Mouse (Mus musculus) limb, embryonic 14.5 days (tissue): ENCODE data around the gene Limk1. TPM values are rescaled to one million over a fixed set of nuclear protein-coding genes. Genes with fewer than 3 reads are reported as not detected.

Experiments used
- ATAC-seq: fragments of 200-750 bp; cut with Nextera tagmentation; 2 replicates; pipeline ENCODE4 v1.8.0; 2017; ENCODE audit warnings: low read depth, moderate number of reproducible peaks, moderate TSS enrichment; ENCODE audit not compliant: low FRiP score
- DNase-seq: peaks from one replicate; pipeline ENCODE4 v3.0.0-alpha.2; 2015; ENCODE audit warnings: low spot score
- H3K27ac ChIP-seq: fragments of 300-500 bp; sonication (generic); replicated peaks from 2 replicates; pipeline ENCODE4 v1.5.1; 2014; ENCODE audit warnings: low read depth, mild to moderate bottlenecking, low read length, moderate library complexity, mixed read lengths
- H3K27me3 ChIP-seq: fragments of 300-500 bp; sonication (generic); 2 replicates; pipeline ENCODE4 v1.6.1; 2014; ENCODE audit warnings: low read length, mixed read lengths; ENCODE audit not compliant: control insufficient read depth, insufficient read depth
- H3K36me3 ChIP-seq: fragments of 300-500 bp; sonication (generic); 2 replicates; pipeline ENCODE4 v1.6.1; 2014; ENCODE audit warnings: mild to moderate bottlenecking, low read length, moderate library complexity, mixed read lengths; ENCODE audit not compliant: control insufficient read depth, insufficient read depth
- H3K4me1 ChIP-seq: fragments of 300-500 bp; sonication (generic); 2 replicates; pipeline ENCODE4 v1.6.1; 2014; ENCODE audit warnings: antibody characterized with exemption, low read length, mixed read lengths; ENCODE audit not compliant: control insufficient read depth, insufficient read depth
- H3K4me2 ChIP-seq: fragments of 300-500 bp; sonication (generic); replicated peaks from 2 replicates; pipeline ENCODE4 v1.6.1; 2014; ENCODE audit warnings: low read depth, mild to moderate bottlenecking, low read length, moderate library complexity; ENCODE audit not compliant: severe bottlenecking
- H3K4me3 ChIP-seq: fragments of 300-500 bp; sonication (generic); replicated peaks from 2 replicates; pipeline ENCODE4 v1.5.1; 2014; ENCODE audit warnings: low read length
- H3K9ac ChIP-seq: fragments of 300-500 bp; sonication (generic); 2 replicates; pipeline ENCODE4 v1.6.1; 2014; ENCODE audit warnings: mild to moderate bottlenecking, low read depth, low read length, moderate library complexity; ENCODE audit not compliant: severe bottlenecking
- H3K9me3 ChIP-seq: fragments of 300-500 bp; sonication (generic); 2 replicates; pipeline ENCODE4 v1.6.1; 2016; ENCODE audit warnings: low read length; ENCODE audit not compliant: control insufficient read depth
- POLR2A ChIP-seq: fragments of 200-500 bp; IDR thresholded peaks from 2 replicates; pipeline ENCODE4 v1.8.0; 2012; ENCODE audit warnings: inconsistent platforms, mild to moderate bottlenecking, moderate library complexity, borderline replicate concordance; ENCODE audit not compliant: insufficient read depth, insufficient read length; ENCODE audit errors: extremely low read depth
- WGBS: fragments of 180-500 bp; shearing (Covaris S2); extraction: QIAGEN DNeasy Blood & Tissue Kit; methylation state at CpG from one replicate; pipeline ENCODE4 v1.1.7; 2014; 5-methylcytosine and 5-hydroxymethylcytosine counted together
- polyA plus RNA-seq, 2 experiments: library from polyadenylated mRNA; depleted of rRNA in 1 of 2; stranded (reverse) in 1 of 2; unstranded in 1 of 2; fragments of >200 nt; fragmentation: Nextera tagmentation in 1 of 2; extraction: Ambion mirVana in 1 of 2; gene quantifications; 2 replicates each; pipeline versions ENCODE4 v1.2.1 to v1.2.3; 2012 to 2014

Gene Limk1
- polyA plus RNA-seq, 2 experiments, result 8.6 to 31.9 TPM

GRCm38 (mm10) chr5:134621099-134621640, 67.2 kb downstream of the Limk1 start:
- ATAC-seq (no peak), DNase-seq (no peak)
- no peaks in the 10 kb centered on the region for H3K27me3 ChIP-seq
- H3K4me2 ChIP-seq, result no peak overlapping the region
- no peaks in the 10 kb centered on the region for H3K9me3 ChIP-seq
- H3K9ac ChIP-seq, result no peak overlapping the region
- no peak for TF ChIP-seq POLR2A
- H3K4me3 ChIP-seq, result no peak overlapping the region
- peaks cover 94% of the 10 kb centered on the region for H3K36me3 ChIP-seq
- H3K4me1 ChIP-seq, result no peaks in the 10 kb centered on the region
- H3K27ac ChIP-seq, result no peak overlapping the region
- WGBS, result 94% methylated on average over 16 of the region's 16 CpGs

GRCm38 (mm10) chr5:134620457-134620856, 67.9 kb downstream of the Limk1 start:
- Histone ChIP-seq H3K36me3 (peaks cover 89% of the 10 kb centered on the region), H3K4me1 (no peaks in the 10 kb centered on the region), H3K27me3 (no peaks in the 10 kb centered on the region), H3K9ac (no peak overlapping the region), H3K4me2 (no peak overlapping the region), H3K4me3 (no peak overlapping the region), H3K27ac (no peak overlapping the region), H3K9me3 (no peaks in the 10 kb centered on the region)
- DNase-seq (no peak), ATAC-seq (no peak)
- WGBS, result 88% methylated on average over 9 of the region's 9 CpGs
- no peak for TF ChIP-seq POLR2A

- Histone ChIP-seq H3K36me3 (peaks cover 60% of the 10 kb centered on the region), H3K27ac (no peak overlapping the region), H3K27me3 (no peaks in the 10 kb centered on the region), H3K4me2 (no peak overlapping the region), H3K4me1 (no peaks in the 10 kb centered on the region), H3K4me3 (no peak overlapping the region), H3K9ac (no peak overlapping the region), H3K9me3 (no peaks in the 10 kb centered on the region)
- TF ChIP-seq POLR2A, result no peak
- DNase-seq (no peak), ATAC-seq (no peak)
- 54% methylated on average over 3 of the region's 3 CpGs for WGBS
These were observed 71.3 kb downstream of the Limk1 start for GRCm38 (mm10) chr5:134617071-134617470.

- no peak for TF ChIP-seq POLR2A
- Histone ChIP-seq H3K27ac (no peak overlapping the region), H3K27me3 (no peaks in the 10 kb centered on the region), H3K4me2 (no peak overlapping the region), H3K9me3 (no peaks in the 10 kb centered on the region), H3K4me3 (no peak overlapping the region), H3K4me1 (no peaks in the 10 kb centered on the region), H3K9ac (no peak overlapping the region), H3K36me3 (peaks cover 48% of the 10 kb centered on the region)
- no peak for DNase-seq
- ATAC-seq, result no peak
- WGBS, result 83% methylated on average over 4 of the region's 4 CpGs
These were observed 72.6 kb downstream of the Limk1 start for GRCm38 (mm10) chr5:134615780-134616179.

- DNase-seq (no peak), ATAC-seq (no peak)
- H3K4me3 ChIP-seq, result no peak overlapping the region
- no peaks in the 10 kb centered on the region for H3K4me1 ChIP-seq
- no peak overlapping the region for H3K4me2 ChIP-seq
- H3K36me3 ChIP-seq, result peaks cover 44% of the 10 kb centered on the region
- no peak for TF ChIP-seq POLR2A
- WGBS, result 85% methylated on average over 8 of the region's 8 CpGs
- no peak overlapping the region for H3K27ac ChIP-seq
- no peaks in the 10 kb centered on the region for H3K27me3 ChIP-seq
- no peaks in the 10 kb centered on the region for H3K9me3 ChIP-seq
- no peak overlapping the region for H3K9ac ChIP-seq
These were observed 73.0 kb downstream of the Limk1 start for GRCm38 (mm10) chr5:134615380-134615779.

- ATAC-seq (no peak), DNase-seq (no peak)
- Histone ChIP-seq H3K36me3 (peaks cover 38% of the 10 kb centered on the region), H3K4me1 (no peaks in the 10 kb centered on the region), H3K9ac (no peak within 1 kb of the TSS), H3K27me3 (no peaks in the 10 kb centered on the region), H3K9me3 (no peaks in the 10 kb centered on the region), H3K4me2 (no peak within 1 kb of the TSS), H3K27ac (no peak within 1 kb of the TSS; the same call in 1 of the 2 replicates), H3K4me3 (no peak within 1 kb of the TSS)
- 85% methylated on average over 7 of the region's 7 CpGs for WGBS
- no peak for TF ChIP-seq POLR2A
These were observed 73.6 kb downstream of the Limk1 start, which contains the start of gene Lat2 for GRCm38 (mm10) chr5:134614802-134615201. Lat2 (minus strand) TSS chr5:134615025.
